Mouse (Mus musculus): ENCODE measurements at regions not wholly inside any gene's neighbourhood (a gene's known extent, or its start where the extent isn't known, plus 50 kb on each side); places are given as distances from the start of the nearest gene placed in this dataset.

DNA sequence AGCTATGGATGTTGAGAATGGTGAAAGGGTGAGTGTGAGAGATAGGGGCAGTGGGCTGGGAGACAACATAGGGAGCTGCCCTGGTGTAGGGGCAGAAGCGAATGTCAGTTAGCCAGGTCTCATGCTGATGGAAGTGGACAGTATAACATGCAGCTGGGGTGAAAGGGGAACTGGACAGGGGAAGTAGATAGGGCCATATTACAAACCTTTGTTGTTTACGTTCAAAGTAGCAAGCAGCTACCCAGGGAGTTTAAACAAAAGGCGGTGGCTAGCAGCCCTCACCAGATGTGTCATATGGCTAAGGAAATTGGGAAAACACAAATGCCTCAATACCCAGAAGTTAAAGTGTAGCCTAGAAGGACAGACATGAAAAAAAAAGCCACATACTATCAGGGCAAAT is 301.8 kb upstream of the Id2 start:
- Histone ChIP-seq H3K9me3 (ENCODE audit: low read length) (no peaks in the 10 kb centered on the region), H3K4me3 (replicated peaks; ENCODE audit: low read length) (no peak overlapping the region), H3K4me1 (replicated peaks; ENCODE audit: low read depth, low read length) (no peaks in the 10 kb centered on the region), H3K36me3 (ENCODE audit: insufficient read depth, low read length) (no peaks in the 10 kb centered on the region), H3K27me3 (ENCODE audit: insufficient read depth, low read length) (no peaks in the 10 kb centered on the region)
- TF ChIP-seq NANOG (IDR thresholded peaks at IDR 0.05; ENCODE audit: borderline replicate concordance, low read length) = no peak
- no peak for TF ChIP-seq POU5F1 (IDR thresholded peaks at IDR 0.05; ENCODE audit: borderline replicate concordance, low read length)
- TF ChIP-seq CTCF (conservative IDR thresholded peaks at IDR 0.05; ENCODE audit: low read length) = no peak

DNA sequence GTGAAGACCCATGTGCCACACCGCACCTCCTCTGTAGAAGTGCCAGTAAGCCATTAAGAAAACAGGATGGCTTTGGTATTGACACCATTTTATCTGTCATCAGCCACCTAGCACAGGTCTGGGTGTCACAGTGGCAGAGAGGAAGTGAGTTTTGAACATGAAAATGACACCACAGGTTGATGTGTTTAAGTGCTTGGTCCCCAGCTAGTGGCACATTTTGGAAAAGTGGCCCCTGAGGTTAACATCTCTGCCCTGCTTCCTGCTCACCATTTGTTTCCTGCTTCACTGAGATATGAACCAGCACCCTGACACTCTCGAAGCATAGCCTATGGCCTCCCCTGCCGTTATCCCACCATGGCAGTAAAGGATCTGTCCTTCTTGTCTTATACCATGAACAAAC is 297.4 kb upstream of the Id2 start:
- Histone ChIP-seq H3K9me3 (ENCODE audit: low read length) (no peaks in the 10 kb centered on the region), H3K4me1 (replicated peaks; ENCODE audit: low read depth, low read length) (no peaks in the 10 kb centered on the region), H3K4me3 (replicated peaks; ENCODE audit: low read length) (no peak overlapping the region), H3K27me3 (ENCODE audit: insufficient read depth, low read length) (no peaks in the 10 kb centered on the region; the same call in 1 of the 2 replicates), H3K36me3 (ENCODE audit: insufficient read depth, low read length) (no peaks in the 10 kb centered on the region)
- TF ChIP-seq NANOG (IDR thresholded peaks at IDR 0.05; ENCODE audit: borderline replicate concordance, low read length) (no peak), POU5F1 (IDR thresholded peaks at IDR 0.05; ENCODE audit: borderline replicate concordance, low read length) (no peak), CTCF (conservative IDR thresholded peaks at IDR 0.05; ENCODE audit: low read length) (no peak)

DNA sequence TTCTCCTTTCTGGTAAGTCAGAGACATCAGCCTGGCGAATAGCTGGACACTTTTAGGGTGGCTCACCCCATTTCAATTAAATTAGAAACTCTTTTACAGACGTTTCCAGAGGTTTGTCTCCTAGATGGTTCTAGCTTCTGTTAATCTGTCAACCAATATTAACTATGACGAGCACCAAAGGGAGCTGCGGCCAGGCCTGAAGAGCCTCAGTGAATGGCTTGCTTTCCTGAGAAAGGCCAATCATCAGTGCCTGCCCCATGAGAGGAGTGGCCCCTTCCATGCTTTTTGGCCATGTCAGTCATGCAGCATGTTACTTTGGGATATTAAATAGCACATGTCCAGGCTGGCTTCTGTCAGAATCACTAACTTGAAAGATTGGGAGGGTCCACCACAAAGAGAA is 296.6 kb upstream of the Id2 start:
- Histone ChIP-seq H3K36me3 (ENCODE audit: insufficient read depth, low read length) (no peaks in the 10 kb centered on the region), H3K9me3 (ENCODE audit: low read length) (no peaks in the 10 kb centered on the region), H3K27me3 (ENCODE audit: insufficient read depth, low read length) (no peaks in the 10 kb centered on the region; the same call in 1 of the 2 replicates), H3K4me3 (replicated peaks; ENCODE audit: low read length) (no peak overlapping the region), H3K4me1 (replicated peaks; ENCODE audit: low read depth, low read length) (no peaks in the 10 kb centered on the region)
- no peak for TF ChIP-seq NANOG (IDR thresholded peaks at IDR 0.05; ENCODE audit: borderline replicate concordance, low read length)
- TF ChIP-seq CTCF (conservative IDR thresholded peaks at IDR 0.05; ENCODE audit: low read length) = no peak
- no peak for TF ChIP-seq POU5F1 (IDR thresholded peaks at IDR 0.05; ENCODE audit: borderline replicate concordance, low read length)

DNA sequence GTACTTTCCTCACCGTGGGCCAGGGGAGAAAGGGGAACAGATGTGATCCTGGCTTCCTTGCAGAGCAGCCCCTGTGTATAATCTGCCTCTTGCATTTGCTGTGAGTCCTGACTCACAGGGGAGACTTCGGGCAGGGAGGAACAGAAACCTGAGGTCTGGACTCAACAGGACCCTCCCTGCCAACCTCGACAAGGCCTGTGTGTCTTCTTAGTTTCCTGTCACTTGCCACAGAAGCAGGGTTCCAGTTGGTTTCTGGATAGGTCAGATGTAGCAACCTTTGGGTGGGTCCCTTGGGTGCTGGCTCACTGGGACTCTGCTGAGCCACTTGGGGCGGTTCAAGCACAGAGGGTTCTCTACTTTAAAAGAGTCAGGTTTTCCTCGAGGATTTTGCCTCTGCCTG is 292.3 kb upstream of the Id2 start:
- TF ChIP-seq NANOG (IDR thresholded peaks at IDR 0.05; ENCODE audit: borderline replicate concordance, low read length) = no peak
- Histone ChIP-seq H3K4me1 (replicated peaks; ENCODE audit: low read depth, low read length) (no peaks in the 10 kb centered on the region; the same call in 1 of the 2 replicates), H3K27me3 (ENCODE audit: insufficient read depth, low read length) (no peaks in the 10 kb centered on the region; the same call in 1 of the 2 replicates), H3K36me3 (ENCODE audit: insufficient read depth, low read length) (no peaks in the 10 kb centered on the region), H3K9me3 (ENCODE audit: low read length) (no peaks in the 10 kb centered on the region), H3K4me3 (replicated peaks; ENCODE audit: low read length) (no peak overlapping the region)

DNA sequence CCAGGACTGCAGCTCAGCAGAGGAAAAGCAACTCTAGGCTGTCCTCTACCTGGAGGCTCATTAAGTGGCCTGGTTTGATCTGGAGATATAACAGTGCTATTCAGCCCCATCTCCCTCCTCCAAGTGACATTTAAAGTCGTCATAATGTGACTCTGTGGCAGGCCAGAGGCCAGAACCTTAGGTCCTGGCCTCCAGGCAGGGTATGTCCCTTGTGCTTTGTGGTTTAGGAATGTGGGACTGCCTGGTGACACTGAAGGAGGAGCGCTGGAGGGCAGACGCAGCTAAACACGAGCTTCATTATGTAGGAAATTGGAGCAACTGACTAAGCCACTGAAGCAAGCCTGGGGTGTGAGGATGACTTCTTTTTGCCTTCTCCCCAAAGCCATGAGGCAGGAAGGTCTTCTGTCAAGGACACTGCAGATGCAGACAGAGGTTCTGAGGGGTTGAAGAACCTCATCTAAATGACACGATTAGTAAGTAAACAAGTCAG is 290.9 kb upstream of the Id2 start:
- H3K27me3 ChIP-seq (ENCODE audit: insufficient read depth, low read length) = no peaks in the 10 kb centered on the region; the same call in 1 of the 2 replicates
- no peak overlapping the region for H3K4me3 ChIP-seq (replicated peaks; ENCODE audit: low read length)
- no peaks in the 10 kb centered on the region for H3K9me3 ChIP-seq (ENCODE audit: low read length)
- no peak for TF ChIP-seq POU5F1 (IDR thresholded peaks at IDR 0.05; ENCODE audit: borderline replicate concordance, low read length)
- TF ChIP-seq NANOG (IDR thresholded peaks at IDR 0.05; ENCODE audit: borderline replicate concordance, low read length) = no peak
- TF ChIP-seq CTCF (conservative IDR thresholded peaks at IDR 0.05; ENCODE audit: low read length) = no peak
- H3K36me3 ChIP-seq (ENCODE audit: insufficient read depth, low read length) = no peaks in the 10 kb centered on the region
- H3K4me1 ChIP-seq (replicated peaks; ENCODE audit: low read depth, low read length) = no peaks in the 10 kb centered on the region; the same call in 1 of the 2 replicates

DNA sequence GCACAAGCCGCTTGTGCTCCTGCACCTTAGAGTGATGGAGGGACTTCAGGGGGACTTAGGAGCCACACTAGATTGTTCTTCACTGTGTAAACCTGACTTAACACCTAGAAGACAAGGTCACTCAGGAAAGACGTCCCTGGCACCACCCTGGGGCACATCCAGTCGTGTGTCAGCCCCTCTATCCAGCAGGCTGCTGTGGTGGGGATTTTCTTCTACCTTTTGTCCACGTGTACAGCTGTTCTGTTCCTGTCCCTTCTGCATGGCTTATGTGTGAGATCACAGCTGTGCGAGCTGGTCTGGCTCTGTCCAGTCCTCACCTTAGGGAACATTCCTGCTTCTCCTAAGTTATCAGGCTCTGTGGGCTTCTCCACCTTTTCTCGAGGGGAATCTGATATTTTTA is 286.0 kb upstream of the Id2 start:
- no peak overlapping the region for H3K4me3 ChIP-seq (replicated peaks; ENCODE audit: low read length)
- no peaks in the 10 kb centered on the region for H3K27me3 ChIP-seq (ENCODE audit: insufficient read depth, low read length)
- H3K4me1 ChIP-seq (replicated peaks; ENCODE audit: low read depth, low read length) = no peaks in the 10 kb centered on the region; the same call in 1 of the 2 replicates
- H3K9me3 ChIP-seq (ENCODE audit: low read length) = no peaks in the 10 kb centered on the region
- no peak for TF ChIP-seq NANOG (IDR thresholded peaks at IDR 0.05; ENCODE audit: borderline replicate concordance, low read length)
- TF ChIP-seq CTCF (conservative IDR thresholded peaks at IDR 0.05; ENCODE audit: low read length) = no peak
- no peak for TF ChIP-seq POU5F1 (IDR thresholded peaks at IDR 0.05; ENCODE audit: borderline replicate concordance, low read length)
- no peaks in the 10 kb centered on the region for H3K36me3 ChIP-seq (ENCODE audit: insufficient read depth, low read length)

DNA sequence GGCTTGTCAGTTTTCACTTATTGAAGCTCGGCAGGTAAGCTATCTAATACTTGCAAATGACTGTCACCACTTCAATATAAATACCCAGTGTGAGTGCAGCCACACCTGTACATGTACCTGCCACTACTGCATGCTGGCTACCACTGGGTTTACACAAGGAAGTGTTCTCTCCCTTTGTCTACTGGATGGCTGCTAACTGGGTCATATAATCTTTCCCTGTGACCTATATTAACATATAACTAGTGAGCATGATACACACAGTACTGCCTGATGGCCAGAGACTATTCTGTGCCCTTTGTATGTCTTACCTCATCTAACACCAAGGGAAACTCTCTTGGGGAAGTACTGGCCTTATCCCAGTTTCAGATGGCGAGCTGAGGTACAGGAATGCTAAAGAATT is 285.5 kb upstream of the Id2 start:
- Histone ChIP-seq H3K27me3 (ENCODE audit: insufficient read depth, low read length) (no peaks in the 10 kb centered on the region), H3K9me3 (ENCODE audit: low read length) (no peaks in the 10 kb centered on the region), H3K4me3 (replicated peaks; ENCODE audit: low read length) (no peak overlapping the region), H3K4me1 (replicated peaks; ENCODE audit: low read depth, low read length) (no peaks in the 10 kb centered on the region; the same call in 1 of the 2 replicates), H3K36me3 (ENCODE audit: insufficient read depth, low read length) (no peaks in the 10 kb centered on the region)
- TF ChIP-seq CTCF (conservative IDR thresholded peaks at IDR 0.05; ENCODE audit: low read length) (no peak), NANOG (IDR thresholded peaks at IDR 0.05; ENCODE audit: borderline replicate concordance, low read length) (no peak), POU5F1 (IDR thresholded peaks at IDR 0.05; ENCODE audit: borderline replicate concordance, low read length) (no peak)

DNA sequence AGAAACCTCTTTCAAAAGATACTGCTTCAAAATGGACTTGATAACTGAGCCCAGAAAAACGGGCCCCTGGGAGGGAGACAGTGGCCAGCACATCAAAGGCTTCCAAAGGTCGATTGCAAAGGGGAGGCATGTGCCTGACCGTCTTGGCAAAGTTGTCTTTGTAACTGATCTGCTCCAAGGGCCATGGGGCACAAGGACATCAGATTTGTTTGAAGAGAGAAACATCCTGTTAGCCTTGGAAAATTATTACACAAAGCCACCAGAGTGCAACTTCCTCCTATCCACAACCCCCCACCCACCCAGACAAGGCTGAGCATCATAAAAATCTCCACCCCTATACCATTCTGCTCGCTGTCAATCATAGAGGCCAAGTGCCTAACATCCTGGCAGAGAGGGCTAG is 284.7 kb upstream of the Id2 start:
- Histone ChIP-seq H3K4me3 (replicated peaks; ENCODE audit: low read length) (no peak overlapping the region), H3K4me1 (replicated peaks; ENCODE audit: low read depth, low read length) (no peaks in the 10 kb centered on the region; the same call in 1 of the 2 replicates), H3K27me3 (ENCODE audit: insufficient read depth, low read length) (no peaks in the 10 kb centered on the region), H3K9me3 (ENCODE audit: low read length) (no peaks in the 10 kb centered on the region), H3K36me3 (ENCODE audit: insufficient read depth, low read length) (no peaks in the 10 kb centered on the region)
- TF ChIP-seq CTCF (conservative IDR thresholded peaks at IDR 0.05; ENCODE audit: low read length) = no peak
- TF ChIP-seq NANOG (IDR thresholded peaks at IDR 0.05; ENCODE audit: borderline replicate concordance, low read length) = no peak
- no peak for TF ChIP-seq POU5F1 (IDR thresholded peaks at IDR 0.05; ENCODE audit: borderline replicate concordance, low read length)

DNA sequence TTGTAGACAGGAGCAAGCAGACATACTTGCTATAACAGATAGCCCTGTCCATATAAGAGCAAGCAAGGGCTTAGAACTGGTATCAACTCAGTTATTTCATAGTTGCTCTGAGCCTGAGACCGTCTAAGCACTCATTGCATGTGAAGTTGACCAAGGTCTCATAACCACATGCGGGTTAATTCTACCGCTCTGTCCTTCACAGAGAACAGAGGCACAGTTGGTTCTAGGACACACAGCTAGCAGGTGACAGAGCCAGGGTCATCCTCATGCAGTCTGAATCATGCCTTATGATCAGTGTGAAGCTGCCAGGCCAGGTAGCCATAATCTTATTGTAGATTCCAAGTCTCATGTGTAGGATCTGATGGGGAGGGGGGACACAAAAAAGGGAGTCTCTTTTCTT is 283.1 kb upstream of the Id2 start:
- 0 out of 2 replicates have a peak, but pooled peaks cover 3% of the 10 kb centered on the region for H3K27me3 ChIP-seq (ENCODE audit: insufficient read depth, low read length)
- H3K4me1 ChIP-seq (replicated peaks; ENCODE audit: low read depth, low read length) = no peaks in the 10 kb centered on the region; the same call in 1 of the 2 replicates
- TF ChIP-seq CTCF (conservative IDR thresholded peaks at IDR 0.05; ENCODE audit: low read length) (no peak), POU5F1 (IDR thresholded peaks at IDR 0.05; ENCODE audit: borderline replicate concordance, low read length) (no peak), NANOG (IDR thresholded peaks at IDR 0.05; ENCODE audit: borderline replicate concordance, low read length) (no peak)
- H3K36me3 ChIP-seq (ENCODE audit: insufficient read depth, low read length) = no peaks in the 10 kb centered on the region
- no peaks in the 10 kb centered on the region for H3K9me3 ChIP-seq (ENCODE audit: low read length)
- H3K4me3 ChIP-seq (replicated peaks; ENCODE audit: low read length) = no peak overlapping the region
